Mouse (Mus musculus) forebrain, embryonic 16.5 days (tissue): Measurements from ENCODE around the gene Cpne6. TPM values are rescaled to one million over a fixed set of nuclear protein-coding genes. Genes with fewer than 3 reads are reported as not detected.

Experiments
- ATAC-seq: fragments of 200-750 bp; cut with Nextera tagmentation; 2 replicates; pipeline ENCODE4 v1.8.0; 2017; ENCODE audit warnings: mild to moderate bottlenecking, moderate library complexity
- H3K27ac ChIP-seq: fragments of 300-500 bp; sonication (generic); 2 replicates; pipeline ENCODE4 v1.5.1; 2014; ENCODE audit warnings: low read length, control low read depth
- H3K27me3 ChIP-seq: fragments of 300-500 bp; sonication (generic); replicated peaks from 2 replicates; pipeline ENCODE4 v1.6.1; 2014; ENCODE audit warnings: low read length; ENCODE audit not compliant: control insufficient read depth, insufficient read depth
- H3K36me3 ChIP-seq: fragments of 300-500 bp; sonication (generic); 2 replicates; pipeline ENCODE4 v1.6.1; 2014; ENCODE audit not compliant: control insufficient read depth, insufficient read depth
- H3K4me1 ChIP-seq: fragments of 300-500 bp; sonication (generic); replicated peaks from 2 replicates; pipeline ENCODE4 v1.6.1; 2014; ENCODE audit warnings: low read length; ENCODE audit not compliant: control insufficient read depth, insufficient read depth
- H3K4me2 ChIP-seq: fragments of 300-500 bp; sonication (generic); 2 replicates; pipeline ENCODE4 v1.6.1; 2014; ENCODE audit warnings: mild to moderate bottlenecking, low read length, control low read depth
- H3K4me3 ChIP-seq: fragments of 300-500 bp; sonication (generic); replicated peaks from 2 replicates; pipeline ENCODE4 v1.5.1; 2014; ENCODE audit warnings: mild to moderate bottlenecking, low read length, control low read depth
- H3K9ac ChIP-seq: fragments of 300-500 bp; sonication (generic); replicated peaks from 2 replicates; pipeline ENCODE4 v1.6.1; 2014; ENCODE audit warnings: low read depth, low read length, control low read depth
- H3K9me3 ChIP-seq: fragments of 300-500 bp; sonication (generic); 2 replicates; pipeline ENCODE4 v1.6.1; 2016; ENCODE audit warnings: low read length; ENCODE audit not compliant: control insufficient read depth
- WGBS: fragments of 180-500 bp; shearing (Covaris S2); extraction: QIAGEN DNeasy Blood & Tissue Kit; methylation state at CpG from one replicate; pipeline ENCODE4 v1.1.7; 2014; 5-methylcytosine and 5-hydroxymethylcytosine counted together
- polyA plus RNA-seq: library from polyadenylated mRNA; unstranded; fragments of >200 nt; fragmentation: Nextera tagmentation; extraction: Ambion mirVana; gene quantifications from 2 replicates; pipeline ENCODE4 v1.2.1, GENCODE M21; 2015

The Cpne6 gene
- polyA plus RNA-seq, 1 experiment from 2014 or later: 18.0 TPM

DNA sequence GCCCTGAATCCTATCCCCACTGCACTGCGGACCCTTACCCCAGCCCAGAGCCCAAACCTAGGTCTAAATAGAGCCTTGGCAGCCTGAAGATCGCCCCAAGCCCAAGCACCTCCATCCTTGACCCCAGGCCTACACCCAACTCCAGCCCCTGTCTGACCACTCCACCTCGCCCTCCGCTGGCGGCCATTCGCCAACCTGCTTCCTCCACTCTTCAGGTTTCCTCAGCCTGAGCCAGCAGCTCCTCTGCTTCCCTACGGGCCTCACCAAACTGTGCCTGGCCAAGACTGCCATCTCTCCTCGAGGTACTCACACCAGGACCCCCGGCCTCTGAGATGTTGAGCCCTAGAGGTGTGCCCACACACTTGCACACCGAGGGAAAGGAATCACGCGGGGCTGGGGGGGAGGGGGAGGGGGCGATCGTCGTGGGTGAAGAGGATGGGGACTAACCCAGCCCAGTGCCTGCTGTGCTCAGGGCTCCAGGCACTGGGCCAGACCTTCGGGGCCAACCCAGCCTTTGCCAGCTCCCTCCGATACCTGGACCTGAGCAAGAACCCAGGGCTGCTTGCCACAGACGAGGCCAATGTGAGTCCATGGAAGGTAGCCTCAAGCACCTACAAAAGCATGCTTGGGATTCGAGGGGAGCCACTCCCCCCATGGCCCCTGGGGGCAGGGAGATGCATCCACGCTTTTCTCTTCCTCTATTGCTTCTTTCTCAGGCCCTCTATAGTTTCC is 14.6 kb upstream of the Cpne6 start:
- no peak overlapping the region for H3K4me3 ChIP-seq
- no peak overlapping the region for H3K27ac ChIP-seq
- H3K9me3 ChIP-seq: no peaks in the 10 kb centered on the region
- no peaks in the 10 kb centered on the region for H3K27me3 ChIP-seq
- H3K4me2 ChIP-seq: no peak overlapping the region
- no peak for ATAC-seq
- peaks cover 27% of the 10 kb centered on the region for H3K4me1 ChIP-seq
- 62% methylated on average over 16 of the region's 20 CpGs for WGBS
- H3K9ac ChIP-seq: no peak overlapping the region
- peaks cover 9% of the 10 kb centered on the region; the same call in 1 of the 2 replicates for H3K36me3 ChIP-seq

DNA sequence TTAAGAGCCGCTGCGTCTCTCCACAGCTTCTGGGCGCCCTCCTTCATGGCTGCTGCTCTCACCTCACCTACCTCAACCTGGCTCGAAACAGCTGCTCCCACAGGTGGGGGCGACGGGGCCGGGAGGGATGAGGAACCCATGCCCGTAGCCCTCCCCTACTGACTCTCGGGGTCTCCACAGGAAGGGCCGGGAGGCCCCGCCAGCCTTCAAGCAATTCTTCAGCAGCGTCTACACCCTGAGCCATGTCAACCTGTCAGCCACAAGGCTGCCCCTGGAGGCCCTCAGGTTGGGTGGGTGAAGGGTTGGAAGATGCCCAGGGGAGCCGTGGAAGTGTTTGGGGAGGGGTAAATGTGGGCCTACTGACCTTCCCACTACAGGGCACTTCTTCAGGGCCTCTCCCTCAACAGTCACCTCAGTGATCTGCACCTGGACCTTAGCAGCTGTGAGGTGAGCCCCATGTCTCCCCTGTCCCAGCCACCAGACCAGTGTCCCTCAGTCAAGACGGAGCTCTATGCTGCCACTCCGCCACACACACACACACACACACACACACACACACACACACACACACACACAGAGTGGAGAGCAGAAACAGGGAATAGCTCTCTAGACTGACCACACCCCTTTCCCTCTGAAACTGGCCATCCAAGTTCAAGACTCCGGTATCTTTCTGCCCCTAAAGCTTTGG is 13.3 kb upstream of the Cpne6 start:
- Histone ChIP-seq H3K9ac (no peak overlapping the region), H3K4me1 (peaks cover 22% of the 10 kb centered on the region), H3K36me3 (peaks cover 9% of the 10 kb centered on the region; the same call in 1 of the 2 replicates), H3K9me3 (no peaks in the 10 kb centered on the region), H3K4me2 (no peak overlapping the region), H3K27me3 (no peaks in the 10 kb centered on the region), H3K4me3 (no peak overlapping the region), H3K27ac (no peak overlapping the region)
- 76% methylated on average over 16 of the region's 16 CpGs for WGBS
- peak; percentile 12 for ATAC-seq

- peaks cover 11% of the 10 kb centered on the region for H3K36me3 ChIP-seq
- H3K27me3 ChIP-seq: no peaks in the 10 kb centered on the region
- no peak overlapping the region for H3K27ac ChIP-seq
- no peak overlapping the region for H3K4me3 ChIP-seq
- H3K9ac ChIP-seq: no peak overlapping the region; the same call in 1 of the 2 replicates
- H3K9me3 ChIP-seq: no peaks in the 10 kb centered on the region
- peak; percentile 36 for ATAC-seq
- H3K4me2 ChIP-seq: no peak overlapping the region
- 29% methylated on average over 6 of the region's 6 CpGs for WGBS
- peaks cover 17% of the 10 kb centered on the region for H3K4me1 ChIP-seq
Measured at GRCm38 (mm10) chr14:55497449-55497821, 12.8 kb upstream of the Cpne6 start.

DNA sequence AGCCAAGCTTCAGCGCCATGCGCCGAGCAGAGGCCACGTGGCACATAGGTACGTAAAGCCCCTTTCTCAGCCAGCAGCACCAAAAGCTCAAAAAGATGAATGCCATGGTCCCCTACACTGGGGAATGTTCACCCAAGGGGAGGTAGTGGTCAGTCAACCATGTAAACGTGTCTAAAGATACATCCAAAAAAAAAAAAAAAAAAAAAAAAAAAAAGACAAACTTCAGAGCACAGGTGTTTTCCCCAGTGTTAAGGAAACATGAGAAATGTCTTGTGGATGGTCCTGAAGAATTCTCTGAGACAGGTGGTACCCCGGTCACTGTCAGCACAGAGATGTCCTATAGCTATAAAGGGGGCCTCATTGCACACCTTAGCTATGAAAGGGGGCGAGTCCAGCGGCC is 4.6 kb upstream of the Cpne6 start:
- Histone ChIP-seq H3K9me3 (no peaks in the 10 kb centered on the region), H3K36me3 (peaks cover 7% of the 10 kb centered on the region), H3K4me1 (0 out of 2 replicates have a peak, but pooled peaks cover 2% of the 10 kb centered on the region), H3K27me3 (no peaks in the 10 kb centered on the region), H3K4me3 (no peak overlapping the region), H3K27ac (no peak overlapping the region), H3K9ac (no peak overlapping the region), H3K4me2 (no peak overlapping the region)
- ATAC-seq: no peak
- 87% methylated on average over 9 of the region's 9 CpGs for WGBS

DNA sequence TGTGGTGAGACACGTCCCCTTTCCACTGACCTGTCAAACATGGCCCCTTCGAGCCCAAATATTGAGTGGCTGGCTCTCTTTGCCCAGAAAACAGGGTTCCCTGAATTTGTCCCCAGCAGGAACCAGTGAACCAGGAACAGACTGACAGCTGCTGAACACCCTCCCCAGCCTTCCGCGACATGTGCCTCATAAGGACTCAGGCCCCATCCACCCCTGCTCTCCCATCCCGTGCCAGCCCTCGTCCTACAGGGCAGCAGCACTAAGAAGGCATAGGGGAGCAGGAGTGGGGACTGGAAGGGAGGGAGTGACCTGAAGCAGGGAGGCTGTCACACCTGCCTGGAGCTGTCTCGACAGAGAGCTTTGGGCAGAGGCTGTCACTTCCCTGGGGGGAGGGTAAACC is 2.4 kb upstream of the Cpne6 start:
- Histone ChIP-seq H3K4me1 (peaks cover 8% of the 10 kb centered on the region; the same call in 1 of the 2 replicates), H3K4me3 (no peak overlapping the region), H3K36me3 (peaks cover 3% of the 10 kb centered on the region; the same call in 1 of the 2 replicates), H3K4me2 (no peak overlapping the region), H3K9me3 (no peaks in the 10 kb centered on the region), H3K27me3 (no peaks in the 10 kb centered on the region), H3K27ac (no peak overlapping the region), H3K9ac (no peak overlapping the region)
- ATAC-seq: no peak
- WGBS: 62% methylated on average over 7 of the region's 7 CpGs

DNA sequence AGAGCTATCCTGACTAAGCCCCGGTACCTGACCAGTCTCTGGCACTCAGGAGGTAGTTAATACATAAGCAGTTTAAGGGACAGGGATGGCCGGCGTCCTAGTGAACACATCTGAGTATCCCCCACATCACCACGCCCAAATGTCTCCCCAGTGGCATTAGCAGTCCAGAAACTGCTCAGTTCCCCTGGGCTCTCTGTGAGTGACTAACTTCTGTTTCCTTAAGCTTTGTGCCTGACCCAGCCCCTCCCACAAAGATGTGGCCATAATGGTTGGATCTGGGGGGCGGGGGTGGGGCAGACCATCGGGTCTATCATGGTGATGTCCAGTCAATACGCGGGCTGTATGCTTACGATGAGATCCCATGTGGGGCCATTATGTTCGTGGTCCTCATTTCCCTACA is 705 bp upstream of the Cpne6 start:
- H3K9me3 ChIP-seq: no peaks in the 10 kb centered on the region
- H3K27ac ChIP-seq: no peak overlapping the region
- H3K4me2 ChIP-seq: no peak overlapping the region
- H3K4me3 ChIP-seq: no peak overlapping the region
- 84% methylated on average over 10 of the region's 10 CpGs for WGBS
- no peak overlapping the region for H3K9ac ChIP-seq
- ATAC-seq: no peak
- H3K4me1 ChIP-seq: peaks cover 8% of the 10 kb centered on the region; the same call in 1 of the 2 replicates
- H3K27me3 ChIP-seq: no peaks in the 10 kb centered on the region
- H3K36me3 ChIP-seq: no peaks in the 10 kb centered on the region

- H3K27me3 ChIP-seq: no peaks in the 10 kb centered on the region
- WGBS: 46% methylated on average over 7 of the region's 7 CpGs
- no peaks in the 10 kb centered on the region for H3K9me3 ChIP-seq
- peaks cover 8% of the 10 kb centered on the region; the same call in 1 of the 2 replicates for H3K4me1 ChIP-seq
- peak; percentile 23; the same call in 1 of the 2 replicates for ATAC-seq
- H3K9ac ChIP-seq: no peak overlapping the region; the same call in 1 of the 2 replicates
- no peak overlapping the region for H3K4me3 ChIP-seq
- no peak overlapping the region for H3K4me2 ChIP-seq
- H3K27ac ChIP-seq: no peak overlapping the region
- no peaks in the 10 kb centered on the region for H3K36me3 ChIP-seq
Measured at GRCm38 (mm10) chr14:55511037-55511436, 792 bp downstream of the Cpne6 start.

- 72% methylated on average over 10 of the region's 10 CpGs for WGBS
- no peaks in the 10 kb centered on the region for H3K36me3 ChIP-seq
- H3K4me2 ChIP-seq: no peak overlapping the region
- H3K9me3 ChIP-seq: no peaks in the 10 kb centered on the region
- no peak overlapping the region for H3K4me3 ChIP-seq
- H3K27me3 ChIP-seq: no peaks in the 10 kb centered on the region
- no peak overlapping the region for H3K27ac ChIP-seq
- H3K4me1 ChIP-seq: peaks cover 8% of the 10 kb centered on the region; the same call in 1 of the 2 replicates
- no peak for ATAC-seq
- no peak overlapping the region for H3K9ac ChIP-seq
Measured at GRCm38 (mm10) chr14:55513927-55514326, 3.7 kb downstream of the Cpne6 start.

GRCm38 (mm10) chr14:55515846-55516245 is 5.6 kb downstream of the Cpne6 start:
- H3K4me2 ChIP-seq: no peak overlapping the region
- H3K9ac ChIP-seq: no peak overlapping the region
- peaks cover 15% of the 10 kb centered on the region for H3K4me1 ChIP-seq
- ATAC-seq: no peak
- no peak overlapping the region for H3K4me3 ChIP-seq
- WGBS: 88% methylated on average over 4 of the region's 4 CpGs
- no peaks in the 10 kb centered on the region for H3K36me3 ChIP-seq
- no peaks in the 10 kb centered on the region for H3K27me3 ChIP-seq
- no peak overlapping the region for H3K27ac ChIP-seq
- no peaks in the 10 kb centered on the region for H3K9me3 ChIP-seq
